Mouse (Mus musculus): ENCODE data around the gene Plcd3.

- TF ChIP-seq MAX (IDR thresholded peaks at IDR 0.05; ENCODE audit: low read length), result no peak
- TF ChIP-seq ELF1 (IDR thresholded peaks at IDR 0.05; ENCODE audit: low read depth, low read length), result no peak
- TF ChIP-seq POLR2A (IDR thresholded peaks at IDR 0.05; ENCODE audit: low read depth, low read length), result no peak
- no peak for TF ChIP-seq UBTF (IDR thresholded peaks at IDR 0.05; ENCODE audit: low read depth, low read length)
These were observed 40.4 kb upstream of the Plcd3 start for GRCm38 (mm10) chr11:103141944-103142255.

Measured in CH12.LX (cell line).